Mouse (Mus musculus): ENCODE data around the gene Socs1. TPM values are rescaled to one million over a fixed set of nuclear protein-coding genes. Genes with fewer than 3 reads are reported as not detected.

Gene Socs1
- polyA plus RNA-seq, 1 experiment = 2.7 TPM

DNA sequence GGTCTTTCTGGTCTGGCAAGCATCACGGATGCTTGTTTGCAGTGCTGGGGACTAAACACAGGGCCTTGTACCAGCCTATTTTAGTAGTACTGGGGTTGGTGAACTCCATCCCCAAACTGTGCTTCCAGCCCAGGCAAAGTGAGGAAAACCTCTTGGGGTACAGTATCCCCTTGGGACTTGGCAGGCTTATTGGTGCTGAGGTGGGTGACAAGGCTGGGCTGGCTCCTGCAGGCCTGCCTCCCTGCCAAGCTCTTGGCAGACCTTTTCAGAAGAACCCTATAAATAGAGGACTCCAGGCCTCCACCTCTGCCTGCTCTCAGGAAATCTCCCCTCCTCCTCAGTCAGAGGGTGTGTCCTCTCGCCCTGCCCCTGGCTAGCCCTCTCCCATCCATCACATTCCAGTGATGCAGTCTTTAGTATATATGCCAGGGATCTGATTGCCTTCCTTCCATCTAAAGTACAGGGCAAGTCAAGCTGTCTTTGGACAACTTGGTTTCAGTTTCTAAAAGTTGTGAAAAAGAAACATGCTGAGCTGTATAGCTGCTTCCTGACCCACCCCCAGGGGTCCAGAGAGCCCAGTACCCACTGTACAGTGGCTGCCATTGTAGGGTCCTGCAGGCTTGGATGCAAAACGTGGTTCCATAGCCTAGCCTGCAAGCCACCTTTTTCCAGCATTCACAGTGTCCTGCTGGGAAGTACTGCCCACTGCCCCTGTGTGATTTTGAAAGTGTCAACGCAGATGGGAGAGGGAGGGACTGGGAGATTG lies 1.6 kb upstream of the Socs1 start:
- TF ChIP-seq CTCF (conservative IDR thresholded peaks at IDR 0.05; ENCODE audit: insufficient read depth, insufficient read length, low read depth, low read length) = no peak
- no peak for TF ChIP-seq POLR2A (IDR thresholded peaks at IDR 0.05; ENCODE audit: low read depth, low read length)
- no peaks in the 10 kb centered on the region for H3K4me1 ChIP-seq (ENCODE audit: control insufficient read depth, insufficient read depth, low read length)
- H3K27ac ChIP-seq (ENCODE audit: insufficient read depth, low read depth, low read length) = 0 out of 2 replicates have a peak overlapping the region, but pooled peaks have one; percentile 2
- H3K36me3 ChIP-seq (ENCODE audit: control insufficient read depth, insufficient read depth, low read length) = no peaks in the 10 kb centered on the region
- H3K4me3 ChIP-seq (ENCODE audit: insufficient read depth, low read depth, low read length) = no peak overlapping the region
- no peaks in the 10 kb centered on the region for H3K27me3 ChIP-seq (replicated peaks; ENCODE audit: control insufficient read depth, insufficient read depth, low read length)
- peak; percentile 22 for DNase-seq
- 72% methylated on average over 4 of the region's 4 CpGs for WGBS

DNA sequence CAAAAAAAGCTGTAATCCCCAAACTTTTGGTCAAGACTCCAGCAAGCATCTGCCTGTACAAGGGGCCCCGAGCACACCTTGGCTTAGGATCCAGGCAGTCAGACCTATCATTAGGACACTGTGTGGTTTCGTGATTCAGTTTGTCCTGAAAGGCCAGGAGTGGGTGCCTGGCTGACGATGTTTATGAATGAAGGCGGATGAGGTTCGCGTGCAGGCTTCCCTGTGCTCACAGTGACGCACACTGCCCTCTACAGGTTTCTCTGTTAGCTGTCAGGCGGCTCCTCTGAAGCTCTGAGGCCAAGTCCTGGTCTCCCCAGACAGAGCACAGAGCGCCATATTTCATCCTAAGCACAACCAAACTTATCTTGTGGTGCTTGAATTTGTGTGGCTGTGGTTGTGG lies 952 bp upstream of the Socs1 start:
- DNase-seq = peak; percentile 90
- Histone ChIP-seq H3K36me3 (ENCODE audit: control insufficient read depth, insufficient read depth, low read length) (no peaks in the 10 kb centered on the region), H3K27ac (ENCODE audit: insufficient read depth, low read depth, low read length) (peak overlapping the region; percentile 73), H3K27me3 (replicated peaks; ENCODE audit: control insufficient read depth, insufficient read depth, low read length) (no peaks in the 10 kb centered on the region), H3K4me1 (ENCODE audit: control insufficient read depth, insufficient read depth, low read length) (no peaks in the 10 kb centered on the region), H3K4me3 (ENCODE audit: insufficient read depth, low read depth, low read length) (peak overlapping the region; percentile 60)
- WGBS = 1% methylated on average over 9 of the region's 9 CpGs
- peak; percentile 94 for TF ChIP-seq CTCF (conservative IDR thresholded peaks at IDR 0.05; ENCODE audit: insufficient read depth, insufficient read length, low read depth, low read length)
- TF ChIP-seq POLR2A (IDR thresholded peaks at IDR 0.05; ENCODE audit: low read depth, low read length) = no peak

DNA sequence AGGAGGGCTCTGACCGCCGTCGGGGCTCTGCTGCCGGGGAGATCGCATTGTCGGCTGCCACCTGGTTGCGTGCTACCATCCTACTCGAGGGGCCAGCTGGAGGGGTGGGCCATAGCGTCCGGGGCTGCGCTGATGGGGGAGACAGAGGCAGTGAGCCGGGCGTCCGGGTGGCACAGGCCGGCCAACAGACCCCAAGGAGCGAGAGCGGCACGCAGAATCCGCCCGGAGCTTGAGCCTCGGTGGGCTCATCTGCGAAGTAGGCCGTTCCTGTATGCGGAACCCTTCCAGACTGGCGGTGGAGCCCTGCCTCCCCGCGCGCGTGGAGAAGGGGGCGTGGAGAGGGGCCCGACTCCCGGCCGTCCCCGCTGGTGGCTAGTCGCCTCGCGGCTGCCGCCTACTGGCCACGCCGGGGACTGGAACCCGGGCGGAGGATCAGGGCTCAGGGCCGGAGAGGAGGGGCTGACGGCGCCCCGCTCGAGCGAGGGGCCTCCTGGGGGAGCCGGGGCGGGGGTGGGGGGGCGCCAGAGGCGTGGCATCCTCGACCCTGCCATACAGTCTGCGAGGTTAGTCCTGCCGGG lies 454 bp downstream of the Socs1 start:
- no peak for TF ChIP-seq POLR2A (IDR thresholded peaks at IDR 0.05; ENCODE audit: low read depth, low read length)
- TF ChIP-seq CTCF (conservative IDR thresholded peaks at IDR 0.05; ENCODE audit: insufficient read depth, insufficient read length, low read depth, low read length) = peak; percentile 53
- peak; percentile 87 for DNase-seq
- Histone ChIP-seq H3K4me3 (ENCODE audit: insufficient read depth, low read depth, low read length) (peak overlapping the region; percentile 60), H3K4me1 (ENCODE audit: control insufficient read depth, insufficient read depth, low read length) (no peaks in the 10 kb centered on the region), H3K36me3 (ENCODE audit: control insufficient read depth, insufficient read depth, low read length) (no peaks in the 10 kb centered on the region), H3K27ac (ENCODE audit: insufficient read depth, low read depth, low read length) (peak overlapping the region; percentile 62; the same call in 1 of the 2 replicates), H3K27me3 (replicated peaks; ENCODE audit: control insufficient read depth, insufficient read depth, low read length) (no peaks in the 10 kb centered on the region)
- under 1% methylated on average over 51 of the region's 55 CpGs for WGBS

DNA sequence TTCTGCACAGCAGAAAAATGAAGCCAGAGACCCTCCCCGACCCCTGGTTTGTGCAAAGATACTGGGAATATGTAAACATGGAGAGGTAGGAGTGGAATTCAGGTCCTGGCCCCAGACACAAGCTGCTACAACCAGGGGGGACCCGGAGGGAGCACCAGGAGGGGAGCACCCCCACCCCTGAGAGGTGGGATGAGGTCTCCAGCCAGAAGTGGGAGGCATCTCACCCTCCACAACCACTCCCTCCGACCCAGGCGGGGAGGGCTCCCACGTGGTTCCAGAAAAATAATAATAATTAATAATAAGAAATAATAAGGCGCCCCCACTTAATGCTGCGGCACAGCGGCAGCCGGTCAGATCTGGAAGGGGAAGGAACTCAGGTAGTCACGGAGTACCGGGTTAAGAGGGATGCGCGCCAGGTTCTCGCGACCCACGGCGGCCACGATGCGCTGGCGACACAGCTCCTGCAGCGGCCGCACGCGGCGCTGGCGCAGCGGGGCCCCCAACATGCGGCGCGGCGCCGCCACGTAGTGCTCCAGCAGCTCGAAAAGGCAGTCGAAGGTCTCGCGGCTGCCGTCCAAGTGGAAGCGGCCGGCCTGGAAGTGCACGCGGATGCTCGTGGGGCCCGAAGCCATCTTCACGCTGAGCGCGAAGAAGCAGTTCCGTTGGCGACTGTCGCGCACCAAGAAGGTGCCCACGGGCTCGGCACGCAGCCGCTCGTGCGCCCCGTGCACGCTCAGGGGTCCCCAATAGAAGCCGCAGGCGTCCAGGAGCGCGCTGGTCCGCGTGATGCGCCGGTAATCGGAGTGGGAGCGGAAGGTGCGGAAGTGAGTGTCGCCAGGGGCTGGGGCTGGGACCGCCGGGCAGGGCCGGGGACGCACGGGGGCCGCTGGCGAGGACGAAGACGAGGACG lies 1.2 kb downstream of the Socs1 start:
- 4% methylated on average over 81 of the region's 81 CpGs for WGBS
- Histone ChIP-seq H3K27ac (ENCODE audit: insufficient read depth, low read depth, low read length) (no peak overlapping the region), H3K4me1 (ENCODE audit: control insufficient read depth, insufficient read depth, low read length) (no peaks in the 10 kb centered on the region), H3K27me3 (replicated peaks; ENCODE audit: control insufficient read depth, insufficient read depth, low read length) (no peaks in the 10 kb centered on the region), H3K36me3 (ENCODE audit: control insufficient read depth, insufficient read depth, low read length) (no peaks in the 10 kb centered on the region), H3K4me3 (ENCODE audit: insufficient read depth, low read depth, low read length) (peak overlapping the region; percentile 60)
- DNase-seq = peak; percentile 42
- no peak for TF ChIP-seq POLR2A (IDR thresholded peaks at IDR 0.05; ENCODE audit: low read depth, low read length)
- TF ChIP-seq CTCF (conservative IDR thresholded peaks at IDR 0.05; ENCODE audit: insufficient read depth, insufficient read length, low read depth, low read length) = no peak

DNA sequence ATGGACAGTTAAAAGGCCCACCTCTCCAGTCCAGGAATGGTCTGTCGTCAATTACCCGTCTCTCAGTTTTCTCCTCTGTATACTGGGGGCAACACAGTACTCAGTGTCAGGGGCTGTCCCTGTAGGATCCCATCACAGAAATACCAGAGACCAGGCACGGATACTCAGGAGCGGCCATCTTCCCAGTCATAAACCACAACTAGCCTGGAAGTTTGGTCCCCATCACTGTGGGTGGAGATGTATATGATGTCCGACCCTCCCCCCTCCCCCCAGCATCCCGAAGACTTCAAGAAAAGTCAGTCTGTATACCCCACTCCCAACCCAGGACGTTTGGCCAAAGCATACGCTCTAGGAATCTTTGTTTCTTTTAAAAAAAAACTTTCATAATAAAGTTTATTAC lies 1.9 kb downstream of the Socs1 start:
- 78% methylated on average over 8 of the region's 8 CpGs for WGBS

DNA sequence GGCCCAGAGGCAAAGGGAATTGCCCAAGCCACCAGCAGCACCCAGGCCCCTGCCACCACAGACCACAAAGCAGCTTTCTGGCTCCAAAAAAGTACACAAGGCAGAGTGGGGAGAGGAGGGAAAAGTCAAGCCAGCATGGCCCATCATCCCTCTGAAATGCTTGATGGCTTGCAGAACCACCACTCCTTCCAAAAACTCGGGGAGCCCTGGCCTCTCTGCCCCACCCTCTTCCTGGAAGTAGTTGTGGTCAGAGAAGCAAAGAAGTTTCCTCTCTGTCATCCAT lies 2.2 kb downstream of the Socs1 start:
- no peak overlapping the region for H3K4me3 ChIP-seq (ENCODE audit: insufficient read depth, low read depth, low read length)
- no peaks in the 10 kb centered on the region for H3K4me1 ChIP-seq (ENCODE audit: control insufficient read depth, insufficient read depth, low read length)
- WGBS = 41% methylated on average over 1 of the region's 1 CpGs
- no peak for DNase-seq
- no peak for TF ChIP-seq CTCF (conservative IDR thresholded peaks at IDR 0.05; ENCODE audit: insufficient read depth, insufficient read length, low read depth, low read length)
- TF ChIP-seq POLR2A (IDR thresholded peaks at IDR 0.05; ENCODE audit: low read depth, low read length) = no peak
- H3K36me3 ChIP-seq (ENCODE audit: control insufficient read depth, insufficient read depth, low read length) = no peaks in the 10 kb centered on the region
- H3K27ac ChIP-seq (ENCODE audit: insufficient read depth, low read depth, low read length) = no peak overlapping the region
- H3K27me3 ChIP-seq (replicated peaks; ENCODE audit: control insufficient read depth, insufficient read depth, low read length) = no peaks in the 10 kb centered on the region

More for the DNA sequence above, 1.9 kb downstream of the Socs1 start:
- no peaks in the 10 kb centered on the region for H3K4me1 ChIP-seq (ENCODE audit: control insufficient read depth, insufficient read depth, low read length)
- H3K27ac ChIP-seq (ENCODE audit: insufficient read depth, low read depth, low read length) = no peak overlapping the region
- no peak overlapping the region for H3K4me3 ChIP-seq (ENCODE audit: insufficient read depth, low read depth, low read length)
- H3K36me3 ChIP-seq (ENCODE audit: control insufficient read depth, insufficient read depth, low read length) = no peaks in the 10 kb centered on the region
- no peaks in the 10 kb centered on the region for H3K27me3 ChIP-seq (replicated peaks; ENCODE audit: control insufficient read depth, insufficient read depth, low read length)
- DNase-seq = no peak
- no peak for TF ChIP-seq POLR2A (IDR thresholded peaks at IDR 0.05; ENCODE audit: low read depth, low read length)

All from kidney, adult 2 months (tissue).